Mouse (Mus musculus) lung, embryonic 16.5 days (tissue): Measurements from ENCODE around the gene Aagab. TPM values are rescaled to one million over a fixed set of nuclear protein-coding genes. Genes with fewer than 3 reads are reported as not detected.

Experiments
- ATAC-seq: fragments of 200-750 bp; cut with Nextera tagmentation; 2 replicates; pipeline ENCODE4 v1.8.0; 2017; ENCODE audit warnings: low read depth, mild to moderate bottlenecking, moderate library complexity
- H3K27ac ChIP-seq: fragments of 300-500 bp; sonication (generic); 2 replicates; pipeline ENCODE4 v1.5.1; 2014; ENCODE audit warnings: mild to moderate bottlenecking, control low read depth, low read length
- H3K27me3 ChIP-seq: fragments of 300-500 bp; sonication (generic); 2 replicates; pipeline ENCODE4 v1.6.1; 2014; ENCODE audit warnings: low read depth, low read length, mixed read lengths; ENCODE audit not compliant: control insufficient read depth, insufficient read depth
- H3K36me3 ChIP-seq: fragments of 300-500 bp; sonication (generic); 2 replicates; pipeline ENCODE4 v1.6.1; 2014; ENCODE audit warnings: low read length; ENCODE audit not compliant: control insufficient read depth, insufficient read depth
- H3K4me1 ChIP-seq: fragments of 300-500 bp; sonication (generic); replicated peaks from 2 replicates; pipeline ENCODE4 v1.6.1; 2014; ENCODE audit warnings: low read length, mixed read lengths; ENCODE audit not compliant: control insufficient read depth, insufficient read depth
- H3K4me2 ChIP-seq: fragments of 300-500 bp; sonication (generic); 2 replicates; pipeline ENCODE4 v1.6.1; 2014; ENCODE audit warnings: low read depth, low read length, control low read depth
- H3K4me3 ChIP-seq: fragments of 300-500 bp; sonication (generic); 2 replicates; pipeline ENCODE4 v1.5.1; 2014; ENCODE audit warnings: mild to moderate bottlenecking, low read length, control low read depth
- H3K9ac ChIP-seq: fragments of 300-500 bp; sonication (generic); 2 replicates; pipeline ENCODE4 v1.6.1; 2014; ENCODE audit warnings: low read length, control low read depth
- H3K9me3 ChIP-seq: fragments of 300-500 bp; sonication (generic); 2 replicates; pipeline ENCODE4 v1.6.1; 2016; ENCODE audit warnings: low read length; ENCODE audit not compliant: control insufficient read depth
- WGBS: fragments of 180-500 bp; shearing (Covaris S2); extraction: QIAGEN DNeasy Blood & Tissue Kit; methylation state at CpG from one replicate; pipeline ENCODE4 v1.1.7; 2014; 5-methylcytosine and 5-hydroxymethylcytosine counted together
- polyA plus RNA-seq: library from polyadenylated mRNA; unstranded; fragments of >200 nt; fragmentation: Nextera tagmentation; extraction: Ambion mirVana; gene quantifications from 2 replicates; pipeline ENCODE4 v1.2.1, GENCODE M21; 2015

Aagab gene
- polyA plus RNA-seq, 1 experiment from 2014 or later = 30.1 TPM

GRCm38 (mm10) chr9:63571895-63572294 is 30.6 kb upstream of the Aagab start:
- peaks cover 9% of the 10 kb centered on the region for H3K4me1 ChIP-seq
- no peak overlapping the region for H3K27ac ChIP-seq
- WGBS = 28% methylated on average over 6 of the region's 6 CpGs
- H3K36me3 ChIP-seq = no peaks in the 10 kb centered on the region
- no peak overlapping the region for H3K4me3 ChIP-seq
- no peak overlapping the region for H3K4me2 ChIP-seq
- no peaks in the 10 kb centered on the region for H3K27me3 ChIP-seq
- no peak overlapping the region for H3K9ac ChIP-seq
- ATAC-seq = no peak
- H3K9me3 ChIP-seq = no peaks in the 10 kb centered on the region

- ATAC-seq = no peak
- H3K4me2 ChIP-seq = no peak overlapping the region
- H3K36me3 ChIP-seq = no peaks in the 10 kb centered on the region
- whole genome bisulfite sequencing = 66% methylated on average over 7 of the region's 7 CpGs
- peaks cover 9% of the 10 kb centered on the region for H3K4me1 ChIP-seq
- H3K27ac ChIP-seq = no peak overlapping the region
- no peak overlapping the region for H3K9ac ChIP-seq
- no peaks in the 10 kb centered on the region for H3K27me3 ChIP-seq
- H3K9me3 ChIP-seq = no peaks in the 10 kb centered on the region
- H3K4me3 ChIP-seq = no peak overlapping the region
These were observed 29.6 kb upstream of the Aagab start for GRCm38 (mm10) chr9:63572874-63573273.

- ATAC-seq = peak; percentile 72
- Histone ChIP-seq H3K4me2 (no peak overlapping the region), H3K9me3 (no peaks in the 10 kb centered on the region), H3K36me3 (no peaks in the 10 kb centered on the region), H3K4me1 (no peaks in the 10 kb centered on the region; the same call in 1 of the 2 replicates), H3K27me3 (no peaks in the 10 kb centered on the region), H3K4me3 (no peak overlapping the region), H3K27ac (no peak overlapping the region), H3K9ac (no peak overlapping the region)
- 57% methylated on average over 3 of the region's 3 CpGs for WGBS
These were observed 25.0 kb upstream of the Aagab start for GRCm38 (mm10) chr9:63577469-63577868.

GRCm38 (mm10) chr9:63579644-63580043 is 22.8 kb upstream of the Aagab start:
- no peak for ATAC-seq
- no peaks in the 10 kb centered on the region for H3K9me3 ChIP-seq
- no peaks in the 10 kb centered on the region for H3K36me3 ChIP-seq
- H3K27me3 ChIP-seq = no peaks in the 10 kb centered on the region
- no peak overlapping the region for H3K4me3 ChIP-seq
- H3K4me2 ChIP-seq = no peak overlapping the region
- no peak overlapping the region for H3K27ac ChIP-seq
- no peak overlapping the region for H3K9ac ChIP-seq
- 83% methylated on average over 5 of the region's 5 CpGs for WGBS
- H3K4me1 ChIP-seq = no peaks in the 10 kb centered on the region; the same call in 1 of the 2 replicates

- H3K27ac ChIP-seq = no peak overlapping the region
- no peaks in the 10 kb centered on the region for H3K9me3 ChIP-seq
- WGBS = 77% methylated on average over 2 of the region's 2 CpGs
- no peak for ATAC-seq
- no peaks in the 10 kb centered on the region for H3K27me3 ChIP-seq
- no peak overlapping the region for H3K4me3 ChIP-seq
- no peak overlapping the region for H3K4me2 ChIP-seq
- H3K36me3 ChIP-seq = no peaks in the 10 kb centered on the region
- no peaks in the 10 kb centered on the region; the same call in 1 of the 2 replicates for H3K4me1 ChIP-seq
- H3K9ac ChIP-seq = no peak overlapping the region
These were observed 22.4 kb upstream of the Aagab start for GRCm38 (mm10) chr9:63580046-63580445.

- no peak overlapping the region for H3K9ac ChIP-seq
- no peaks in the 10 kb centered on the region for H3K36me3 ChIP-seq
- no peaks in the 10 kb centered on the region for H3K27me3 ChIP-seq
- no peak for ATAC-seq
- 68% methylated on average over 4 of the region's 4 CpGs for WGBS
- no peak overlapping the region for H3K4me3 ChIP-seq
- no peak overlapping the region for H3K4me2 ChIP-seq
- H3K27ac ChIP-seq = no peak overlapping the region
- H3K4me1 ChIP-seq = no peaks in the 10 kb centered on the region; the same call in 1 of the 2 replicates
- H3K9me3 ChIP-seq = no peaks in the 10 kb centered on the region
These were observed 20.7 kb upstream of the Aagab start for GRCm38 (mm10) chr9:63581778-63582177.

- H3K9ac ChIP-seq = no peak overlapping the region
- ATAC-seq = no peak
- WGBS = 78% methylated on average over 6 of the region's 6 CpGs
These were observed 17.2 kb upstream of the Aagab start for GRCm38 (mm10) chr9:63585251-63585650.

GRCm38 (mm10) chr9:63589209-63589608 is 13.3 kb upstream of the Aagab start:
- Histone ChIP-seq H3K27me3 (no peaks in the 10 kb centered on the region), H3K9me3 (no peaks in the 10 kb centered on the region), H3K9ac (no peak overlapping the region), H3K4me2 (no peak overlapping the region), H3K4me1 (no peaks in the 10 kb centered on the region), H3K4me3 (no peak overlapping the region), H3K27ac (no peak overlapping the region), H3K36me3 (no peaks in the 10 kb centered on the region)
- no peak for ATAC-seq
- 70% methylated on average over 6 of the region's 6 CpGs for WGBS

More at GRCm38 (mm10) chr9:63585251-63585650, 17.2 kb upstream of the Aagab start:
- Histone ChIP-seq H3K27me3 (no peaks in the 10 kb centered on the region), H3K36me3 (no peaks in the 10 kb centered on the region), H3K4me3 (no peak overlapping the region), H3K4me1 (no peaks in the 10 kb centered on the region), H3K27ac (no peak overlapping the region), H3K4me2 (no peak overlapping the region), H3K9me3 (no peaks in the 10 kb centered on the region)

GRCm38 (mm10) chr9:63590592-63590991 is 11.9 kb upstream of the Aagab start:
- Histone ChIP-seq H3K4me2 (no peak overlapping the region), H3K4me3 (no peak overlapping the region), H3K9ac (no peak overlapping the region), H3K27ac (no peak overlapping the region), H3K36me3 (no peaks in the 10 kb centered on the region), H3K9me3 (no peaks in the 10 kb centered on the region), H3K4me1 (no peaks in the 10 kb centered on the region), H3K27me3 (no peaks in the 10 kb centered on the region)
- 84% methylated on average over 4 of the region's 4 CpGs for WGBS
- ATAC-seq = no peak
